ENCODE assay signal across 16 mouse cellular contexts in genomic region chr13:35463850-35464249, GRCm38 (mm10).
DNase-seq lines count a peak whose midpoint lies in the region; ATAC-seq and TF ChIP-seq lines count a peak whose summit lies in the region.
"Had no signal": no experiment of that assay in that cellular context is flagged by ENCODE, and none has a peak within 500 bp of the region (broad histone marks: within the 10 kb centered on the region; RNA-seq: fewer than 3 reads in every experiment).

No protein-coding gene starts in this region.

- no peak for TF ChIP-seq POLR2A in embryonic fibroblast, embryonic 13.5 days (IDR thresholded peaks at IDR 0.05; ENCODE audit: low read depth, low read length)

- no peak for TF ChIP-seq CTCF in embryonic fibroblast, embryonic 13.5 days (IDR thresholded peaks at IDR 0.05; ENCODE audit: borderline replicate concordance, insufficient read depth, low read length)

- H3K9me3 ChIP-seq in intestine, embryonic 14.5 days (ENCODE audit: control insufficient read depth, low read length) = no peaks in the 10 kb centered on the region
- H3K9me3 ChIP-seq in intestine, embryonic 15.5 days = no peaks in the 10 kb centered on the region
- no peaks in the 10 kb centered on the region for H3K9me3 ChIP-seq in heart, embryonic 15.5 days (replicated peaks)
- H3K9me3 ChIP-seq: embryonic facial prominence, embryonic 12.5 days; hindbrain, embryonic 10.5 days; midbrain, embryonic 13.5 days had no signal

- no peak overlapping the region for H3K27ac ChIP-seq in intestine, embryonic 14.5 days (ENCODE audit: low read depth)
- H3K27ac ChIP-seq in intestine, embryonic 15.5 days = no peak overlapping the region
- H3K27ac ChIP-seq in embryonic fibroblast, embryonic 13.5 days (ENCODE audit: insufficient read depth, low read length) = peak overlapping the region; percentile 50; the same call in 1 of the 2 replicates
- H3K27ac ChIP-seq in heart, embryonic 15.5 days = no peak overlapping the region
- H3K27ac ChIP-seq: embryonic facial prominence, embryonic 12.5 days; hindbrain, embryonic 10.5 days; midbrain, embryonic 13.5 days had no signal

- no peaks in the 10 kb centered on the region for H3K27me3 ChIP-seq in intestine, embryonic 14.5 days (replicated peaks; ENCODE audit: control insufficient read depth, insufficient read depth, low read length)
- no peaks in the 10 kb centered on the region for H3K27me3 ChIP-seq in intestine, embryonic 15.5 days (replicated peaks)
- no peaks in the 10 kb centered on the region for H3K27me3 ChIP-seq in heart, embryonic 15.5 days
- H3K27me3 ChIP-seq: embryonic facial prominence, embryonic 12.5 days; midbrain, embryonic 13.5 days had no signal

- no peak overlapping the region for H3K9ac ChIP-seq in intestine, embryonic 14.5 days (ENCODE audit: low read length)
- no peak overlapping the region for H3K9ac ChIP-seq in intestine, embryonic 15.5 days
- no peak overlapping the region for H3K9ac ChIP-seq in heart, embryonic 15.5 days
- H3K9ac ChIP-seq: embryonic facial prominence, embryonic 12.5 days; forebrain, postnatal 0 days; midbrain, embryonic 13.5 days had no signal

- no peak for ATAC-seq in intestine, embryonic 14.5 days (replicated peaks; ENCODE audit: low FRiP score, low TSS enrichment, low read depth)
- no peak for ATAC-seq in intestine, embryonic 15.5 days
- ATAC-seq in heart, embryonic 15.5 days (replicated peaks; ENCODE audit: insufficient number of reproducible peaks, insufficient read depth, low FRiP score, low read depth) = peak; percentile 27
- ATAC-seq: forebrain, postnatal 0 days; midbrain, embryonic 13.5 days had no signal

- WGBS in intestine, embryonic 14.5 days = 79% methylated on average over 2 of the region's 2 CpGs
- 72% methylated on average over 2 of the region's 2 CpGs for WGBS in intestine, embryonic 15.5 days
- 65% methylated on average over 2 of the region's 2 CpGs for WGBS in heart, embryonic 15.5 days

- H3K36me3 ChIP-seq in intestine, embryonic 14.5 days (ENCODE audit: control insufficient read depth, insufficient read depth, low read length) = no peaks in the 10 kb centered on the region
- no peaks in the 10 kb centered on the region for H3K36me3 ChIP-seq in intestine, embryonic 15.5 days
- H3K36me3 ChIP-seq in heart, embryonic 15.5 days = no peaks in the 10 kb centered on the region
- H3K36me3 ChIP-seq: embryonic facial prominence, embryonic 12.5 days; hindbrain, embryonic 10.5 days; midbrain, embryonic 13.5 days had no signal

- DNase-seq in intestine, embryonic 14.5 days (ENCODE audit: low spot score) = peak; percentile 6
- DNase-seq in skeletal muscle tissue, adult 2 months (ENCODE audit: low read depth, low spot score) = peak; percentile 18
- DNase-seq in yolk sac, embryonic 10.5 days (ENCODE audit: low spot score) = no peak
- no peak for DNase-seq in kidney, adult 8-10 months
- DNase-seq: cerebellum, adult 9-10 months; forebrain, postnatal 0 days; left cerebral cortex, postnatal 4 days; lung, adult 18-20 months; retina, postnatal 1 day; thymus, adult 18-20 months had no signal

- H3K4me3 ChIP-seq in intestine, embryonic 14.5 days (ENCODE audit: low read depth, low read length) = no peak overlapping the region
- no peak overlapping the region for H3K4me3 ChIP-seq in intestine, embryonic 15.5 days (replicated peaks)
- no peak overlapping the region for H3K4me3 ChIP-seq in embryonic fibroblast, embryonic 13.5 days (ENCODE audit: insufficient read depth, low read length)
- no peak overlapping the region for H3K4me3 ChIP-seq in heart, embryonic 15.5 days
- H3K4me3 ChIP-seq: embryonic facial prominence, embryonic 12.5 days; hindbrain, embryonic 10.5 days; midbrain, embryonic 13.5 days had no signal

- H3K4me1 ChIP-seq in intestine, embryonic 14.5 days (replicated peaks; ENCODE audit: control insufficient read depth, insufficient read depth, low read length) = no peaks in the 10 kb centered on the region
- no peaks in the 10 kb centered on the region for H3K4me1 ChIP-seq in intestine, embryonic 15.5 days (replicated peaks)
- peaks cover 6% of the 10 kb centered on the region for H3K4me1 ChIP-seq in embryonic fibroblast, embryonic 13.5 days (ENCODE audit: control insufficient read depth, insufficient read depth, low read length)
- no peaks in the 10 kb centered on the region for H3K4me1 ChIP-seq in heart, embryonic 15.5 days (replicated peaks)
- H3K4me1 ChIP-seq: embryonic facial prominence, embryonic 12.5 days; hindbrain, embryonic 10.5 days; midbrain, embryonic 13.5 days had no signal

- no peak overlapping the region for H3K4me2 ChIP-seq in intestine, embryonic 14.5 days (ENCODE audit: low read length)
- no peak overlapping the region for H3K4me2 ChIP-seq in intestine, embryonic 15.5 days (replicated peaks)
- H3K4me2 ChIP-seq in heart, embryonic 15.5 days = no peak overlapping the region
- H3K4me2 ChIP-seq: embryonic facial prominence, embryonic 12.5 days; midbrain, embryonic 13.5 days had no signal

Comparison
In these comparisons a context has a peak if more than half of its experiments do, and no peak if none do; other contexts are left out.
1. DNase-seq: peak in intestine, embryonic 14.5 days (single experiment) and skeletal muscle tissue, adult 2 months (single experiment); none in yolk sac, embryonic 10.5 days (single experiment) and kidney, adult 8-10 months (0 of 2).